Mouse (Mus musculus) effector memory CD4-positive, alpha-beta T cell, adult 5 months (primary cell): ENCODE results near the gene Cep170. TPM values are rescaled to one million over a fixed set of nuclear protein-coding genes. Genes with fewer than 3 reads are reported as not detected.

Source experiments
- polyA plus RNA-seq: library from polyadenylated mRNA; unstranded; fragments of 100-300 nt; shearing (Covaris generic); gene quantifications from one replicate; pipeline ENCODE4 v1.2.1, GENCODE M21; 2017

The Cep170 gene
- polyA plus RNA-seq, result 21.2 TPM

DNA sequence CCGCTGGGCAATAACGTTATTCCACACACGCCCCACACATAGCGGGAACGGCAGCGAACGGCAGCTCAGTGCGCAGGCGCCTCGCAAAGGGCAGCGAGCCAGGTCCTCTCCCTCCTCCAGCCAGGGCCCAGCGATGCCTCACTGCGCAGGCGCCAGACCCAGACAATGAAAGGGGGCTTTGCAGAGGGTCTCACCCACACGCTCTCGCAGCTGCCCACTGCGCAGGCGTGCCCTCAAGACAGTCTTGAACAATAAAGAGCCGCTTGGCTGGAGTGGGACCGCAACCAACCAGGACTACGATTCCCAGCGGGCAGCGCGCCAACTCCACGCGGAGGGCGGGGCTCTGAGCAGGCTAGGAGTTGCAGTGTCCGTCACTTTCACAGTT lies at the start of gene Cep170:
Gene Cep170, minus strand, starts transcription at position 32 of the 385 bp plus-strand sequence.

DNA sequence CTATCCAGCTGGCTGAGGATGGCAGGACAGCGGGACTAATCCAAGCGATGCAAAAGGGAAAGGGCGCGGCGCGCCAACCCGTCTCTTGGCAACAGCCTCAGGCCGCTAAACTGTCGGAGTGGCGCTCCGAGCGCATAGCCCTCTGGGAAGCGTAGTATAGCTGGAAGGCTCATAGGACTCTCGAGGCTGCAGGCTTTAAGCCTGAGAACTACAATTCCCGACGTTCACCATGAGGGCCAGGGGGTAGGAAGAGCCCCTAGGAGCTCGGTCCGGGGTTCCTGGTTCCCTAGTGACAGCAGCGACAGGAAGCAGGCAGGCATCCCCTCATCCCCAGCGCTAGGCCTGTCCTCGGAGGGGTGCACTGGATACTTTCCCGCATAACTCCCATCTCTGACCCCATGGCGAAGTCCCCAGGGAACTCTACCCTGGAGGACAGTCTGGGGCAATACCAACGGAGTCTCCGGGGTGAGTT lies 760 bp upstream of the Cep170 start, which contains the start of gene Sdccag8:
Gene Sdccag8, plus strand, starts transcription at position 70 of the 472 bp plus-strand sequence.

Other genes with a start within 250 kb of the Cep170 start
- 21.6 TPM for gene Sdccag8, start 593 bp upstream of the Cep170 start, polyA plus RNA-seq